Mouse (Mus musculus) neural tube, embryonic 14.5 days (tissue): ENCODE results near the gene Pip4k2a. TPM values are rescaled to one million over a fixed set of nuclear protein-coding genes. Genes with fewer than 3 reads are reported as not detected.

ENCODE experiments used
- ATAC-seq: fragments of 200-750 bp; cut with Nextera tagmentation; 2 replicates; pipeline ENCODE4 v1.8.0; 2017; ENCODE audit warnings: low read depth, mild to moderate bottlenecking, moderate TSS enrichment, moderate library complexity
- H3K27ac ChIP-seq: fragments of 300-500 bp; sonication (generic); 2 replicates; pipeline ENCODE4 v1.5.1; 2014; ENCODE audit warnings: low read depth, mild to moderate bottlenecking, control low read depth, low read length, moderate library complexity, mixed read lengths
- H3K27me3 ChIP-seq: fragments of 300-500 bp; sonication (generic); 2 replicates; pipeline ENCODE4 v1.6.1; 2014; ENCODE audit warnings: low read length; ENCODE audit not compliant: control insufficient read depth, insufficient read depth
- H3K36me3 ChIP-seq: fragments of 300-500 bp; sonication (generic); 2 replicates; pipeline ENCODE4 v1.6.1; 2014; ENCODE audit warnings: low read length, mixed read lengths; ENCODE audit not compliant: control insufficient read depth, insufficient read depth
- H3K4me1 ChIP-seq: fragments of 300-500 bp; sonication (generic); 2 replicates; pipeline ENCODE4 v1.6.1; 2014; ENCODE audit warnings: low read length; ENCODE audit not compliant: control insufficient read depth, insufficient read depth
- H3K4me2 ChIP-seq: fragments of 300-500 bp; sonication (generic); 2 replicates; pipeline ENCODE4 v1.6.1; 2014; ENCODE audit warnings: mild to moderate bottlenecking, low read depth, low read length, control low read depth
- H3K4me3 ChIP-seq: fragments of 300-500 bp; sonication (generic); 2 replicates; pipeline ENCODE4 v1.5.1; 2014; ENCODE audit warnings: low read depth, low read length, control low read depth, mixed read lengths
- H3K9ac ChIP-seq: fragments of 300-500 bp; sonication (generic); replicated peaks from 2 replicates; pipeline ENCODE4 v1.6.1; 2014; ENCODE audit warnings: low read depth, mild to moderate bottlenecking, control low read depth, low read length, mixed read lengths
- H3K9me3 ChIP-seq: fragments of 300-500 bp; sonication (generic); 2 replicates; pipeline ENCODE4 v1.6.1; 2016; ENCODE audit warnings: low read length; ENCODE audit not compliant: control insufficient read depth
- WGBS: fragments of 180-500 bp; shearing (Covaris S2); extraction: QIAGEN DNeasy Blood & Tissue Kit; methylation state at CpG from one replicate; pipeline ENCODE4 v1.1.7; 2014; 5-methylcytosine and 5-hydroxymethylcytosine counted together
- polyA plus RNA-seq: library from polyadenylated mRNA; unstranded; fragments of >200 nt; fragmentation: Nextera tagmentation; extraction: Ambion mirVana; gene quantifications from 2 replicates; pipeline ENCODE4 v1.2.1, GENCODE M21; 2014

Gene Pip4k2a
- polyA plus RNA-seq, 1 experiment from 2014 or later, result 12.5 TPM

DNA sequence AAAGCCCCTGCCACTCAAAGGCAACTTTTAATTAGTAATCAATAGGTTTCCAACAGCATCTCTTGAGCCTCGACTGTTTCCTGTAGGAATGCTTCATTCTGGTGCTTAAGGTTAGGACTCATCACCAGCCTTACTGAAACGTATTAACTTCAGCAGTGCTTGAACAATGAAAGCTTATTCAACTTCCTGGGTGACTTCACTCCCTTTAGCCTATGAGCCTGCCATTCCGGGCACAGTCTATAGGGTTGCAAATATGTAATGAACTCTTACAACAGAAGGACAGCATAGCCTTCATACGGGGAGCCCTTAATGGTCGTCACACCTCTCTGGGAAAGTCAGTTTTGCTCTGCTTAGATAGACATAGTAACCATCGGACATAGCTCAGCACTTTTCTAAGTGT lies 87.7 kb downstream of the Pip4k2a start:
- no peaks in the 10 kb centered on the region for H3K4me1 ChIP-seq
- H3K9me3 ChIP-seq, result no peaks in the 10 kb centered on the region
- 87% methylated on average over 6 of the region's 6 CpGs for WGBS
- H3K4me3 ChIP-seq, result no peak overlapping the region
- H3K27ac ChIP-seq, result no peak overlapping the region
- ATAC-seq, result no peak
- H3K4me2 ChIP-seq, result no peak overlapping the region
- H3K9ac ChIP-seq, result no peak overlapping the region
- H3K27me3 ChIP-seq, result no peaks in the 10 kb centered on the region
- H3K36me3 ChIP-seq, result no peaks in the 10 kb centered on the region

- Histone ChIP-seq H3K4me2 (no peak overlapping the region), H3K9ac (no peak overlapping the region), H3K36me3 (no peaks in the 10 kb centered on the region), H3K9me3 (no peaks in the 10 kb centered on the region), H3K4me1 (no peaks in the 10 kb centered on the region), H3K27ac (no peak overlapping the region), H3K27me3 (no peaks in the 10 kb centered on the region), H3K4me3 (no peak overlapping the region)
- no peak for ATAC-seq
- WGBS, result 82% methylated on average over 6 of the region's 6 CpGs
Measured at GRCm38 (mm10) chr2:18909713-18910112, 88.2 kb downstream of the Pip4k2a start.

DNA sequence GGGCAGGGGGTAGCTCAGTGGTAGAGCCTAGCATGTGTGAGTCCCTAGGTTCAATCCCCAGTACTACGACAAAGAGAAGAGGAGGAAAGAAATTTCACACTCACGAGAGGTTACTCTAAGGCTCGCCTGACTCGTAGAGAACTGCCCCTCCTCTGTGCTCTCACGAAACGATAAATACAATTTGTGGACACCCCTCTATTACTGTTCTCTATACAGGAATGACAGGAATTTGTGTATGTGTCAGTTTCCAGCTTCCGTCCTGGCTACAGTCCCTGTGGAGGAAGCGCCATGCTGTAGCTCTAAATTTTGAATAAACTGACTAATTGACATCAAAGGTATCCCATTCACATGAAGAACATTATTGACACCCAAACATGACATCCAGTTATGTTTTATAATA lies 90.7 kb downstream of the Pip4k2a start:
- Histone ChIP-seq H3K36me3 (no peaks in the 10 kb centered on the region), H3K4me2 (no peak overlapping the region), H3K9ac (no peak overlapping the region), H3K4me1 (no peaks in the 10 kb centered on the region), H3K4me3 (no peak overlapping the region), H3K27ac (no peak overlapping the region), H3K9me3 (no peaks in the 10 kb centered on the region), H3K27me3 (no peaks in the 10 kb centered on the region)
- no peak for ATAC-seq
- 68% methylated on average over 8 of the region's 8 CpGs for WGBS

GRCm38 (mm10) chr2:18906421-18907084 lies 91.4 kb downstream of the Pip4k2a start:
- no peaks in the 10 kb centered on the region for H3K27me3 ChIP-seq
- H3K4me3 ChIP-seq, result no peak overlapping the region
- no peaks in the 10 kb centered on the region for H3K4me1 ChIP-seq
- no peak overlapping the region for H3K4me2 ChIP-seq
- 40% methylated on average over 2 of the region's 2 CpGs for WGBS
- H3K9ac ChIP-seq, result no peak overlapping the region
- no peaks in the 10 kb centered on the region for H3K9me3 ChIP-seq
- no peak overlapping the region for H3K27ac ChIP-seq
- peak; percentile 81 for ATAC-seq
- H3K36me3 ChIP-seq, result no peaks in the 10 kb centered on the region

- Histone ChIP-seq H3K27ac (no peak overlapping the region), H3K4me1 (no peaks in the 10 kb centered on the region), H3K9ac (no peak overlapping the region), H3K9me3 (no peaks in the 10 kb centered on the region), H3K4me2 (no peak overlapping the region), H3K27me3 (no peaks in the 10 kb centered on the region), H3K36me3 (no peaks in the 10 kb centered on the region), H3K4me3 (no peak overlapping the region)
- 91% methylated on average over 9 of the region's 9 CpGs for WGBS
- no peak for ATAC-seq
Measured at GRCm38 (mm10) chr2:18903301-18904068, 94.4 kb downstream of the Pip4k2a start.

- no peaks in the 10 kb centered on the region for H3K27me3 ChIP-seq
- H3K4me1 ChIP-seq, result peaks cover 2% of the 10 kb centered on the region; the same call in 1 of the 2 replicates
- no peak overlapping the region for H3K4me3 ChIP-seq
- no peak overlapping the region for H3K27ac ChIP-seq
- no peaks in the 10 kb centered on the region for H3K9me3 ChIP-seq
- H3K9ac ChIP-seq, result no peak overlapping the region
- no peak for ATAC-seq
- no peak overlapping the region for H3K4me2 ChIP-seq
- 93% methylated on average over 4 of the region's 4 CpGs for WGBS
- H3K36me3 ChIP-seq, result no peaks in the 10 kb centered on the region
Measured at GRCm38 (mm10) chr2:18901133-18901532, 96.8 kb downstream of the Pip4k2a start.

DNA sequence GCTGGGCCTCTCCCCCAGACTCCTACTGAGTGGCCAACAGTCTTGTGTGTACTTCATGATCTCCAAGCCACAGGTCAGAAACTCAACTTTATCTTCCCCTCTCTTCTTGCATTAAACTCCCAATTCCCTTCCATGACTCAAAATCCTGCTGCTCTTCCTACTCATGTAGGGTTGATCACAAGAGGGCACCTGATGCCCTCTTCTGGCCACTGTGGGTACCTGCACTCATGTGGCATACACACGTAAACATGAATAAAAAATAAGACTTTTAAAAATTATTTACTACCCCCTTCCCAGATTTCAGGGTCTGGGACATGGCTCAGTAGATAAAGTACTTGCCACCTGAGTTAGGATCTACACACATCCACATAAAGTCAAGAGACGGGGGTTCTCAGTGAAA lies 97.3 kb downstream of the Pip4k2a start:
- no peak overlapping the region for H3K27ac ChIP-seq
- H3K4me2 ChIP-seq, result no peak overlapping the region
- H3K27me3 ChIP-seq, result no peaks in the 10 kb centered on the region
- peaks cover 2% of the 10 kb centered on the region; the same call in 1 of the 2 replicates for H3K4me1 ChIP-seq
- WGBS, result 95% methylated on average over 2 of the region's 2 CpGs
- no peaks in the 10 kb centered on the region for H3K9me3 ChIP-seq
- no peak for ATAC-seq
- no peak overlapping the region for H3K4me3 ChIP-seq
- no peak overlapping the region for H3K9ac ChIP-seq
- no peaks in the 10 kb centered on the region for H3K36me3 ChIP-seq

DNA sequence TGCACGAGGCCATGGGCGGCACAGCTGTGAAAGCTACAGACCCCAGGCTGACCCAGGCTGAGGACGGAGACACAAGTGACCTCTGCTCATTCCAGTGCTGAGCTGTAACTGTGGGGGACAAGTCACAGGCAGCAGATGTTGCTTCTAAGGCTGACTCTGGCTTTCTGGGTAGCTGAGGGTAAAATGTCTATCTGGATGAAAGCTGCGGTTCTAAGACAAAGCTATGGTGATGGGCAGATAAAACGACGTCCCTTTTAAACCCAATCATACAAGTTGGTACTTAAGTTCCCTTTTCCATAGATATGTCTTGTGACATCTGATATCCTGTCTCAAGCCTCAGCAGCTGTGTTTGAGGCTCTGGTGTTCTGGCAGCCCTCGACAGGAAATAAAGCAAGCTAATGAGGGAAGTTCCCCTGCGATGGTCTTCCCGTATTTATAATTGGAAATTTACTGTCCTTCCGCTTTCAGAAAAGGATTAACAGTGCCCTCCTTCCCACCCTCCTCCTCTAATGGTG lies 100.1 kb downstream of the Pip4k2a start:
- 32% methylated on average over 10 of the region's 10 CpGs for WGBS
- ATAC-seq, result no peak
- Histone ChIP-seq H3K36me3 (no peaks in the 10 kb centered on the region), H3K4me2 (no peak overlapping the region), H3K4me1 (peaks cover 2% of the 10 kb centered on the region; the same call in 1 of the 2 replicates), H3K9me3 (no peaks in the 10 kb centered on the region), H3K27me3 (no peaks in the 10 kb centered on the region), H3K9ac (no peak overlapping the region), H3K27ac (no peak overlapping the region), H3K4me3 (no peak overlapping the region)

DNA sequence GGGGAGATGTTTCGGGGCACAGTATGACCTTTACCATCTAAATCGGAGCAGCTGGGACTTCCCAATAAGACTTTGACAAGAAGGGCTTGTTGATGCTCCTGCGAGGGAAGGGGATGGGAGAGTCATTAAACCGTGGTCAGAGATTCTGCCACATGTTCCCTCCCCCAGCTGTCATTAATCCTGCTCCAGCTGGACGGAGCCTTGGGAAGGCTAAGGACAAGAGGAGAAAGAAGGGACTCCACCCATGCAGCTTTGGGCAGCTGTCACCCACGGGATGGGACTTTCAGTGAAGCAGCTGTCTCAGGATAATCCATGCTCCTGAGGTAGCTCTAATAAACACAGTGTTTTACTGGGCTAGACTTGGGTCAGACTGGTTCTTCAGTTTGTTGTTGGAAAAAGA lies 101.9 kb downstream of the Pip4k2a start:
- peaks cover 2% of the 10 kb centered on the region; the same call in 1 of the 2 replicates for H3K4me1 ChIP-seq
- no peak overlapping the region for H3K4me3 ChIP-seq
- H3K27ac ChIP-seq, result no peak overlapping the region
- no peaks in the 10 kb centered on the region for H3K27me3 ChIP-seq
- ATAC-seq, result no peak
- WGBS, result 25% methylated on average over 6 of the region's 6 CpGs
- H3K36me3 ChIP-seq, result no peaks in the 10 kb centered on the region
- no peak overlapping the region for H3K4me2 ChIP-seq
- no peaks in the 10 kb centered on the region for H3K9me3 ChIP-seq
- no peak overlapping the region for H3K9ac ChIP-seq
